ENCODE assay signal across 12 mouse cellular contexts in genomic region chr2:36256931-36257330, GRCm38 (mm10).
"Had no signal": no experiment of that assay in that cellular context is flagged by ENCODE, and none has a peak within 500 bp of the region (broad histone marks: within the 10 kb centered on the region; RNA-seq: fewer than 3 reads in every experiment).

No protein-coding gene starts in this region.

- DNase-seq: lung, adult 18-20 months; lung, embryonic 14.5 days; lung, postnatal 10 days; lung, postnatal 4 days; retina, postnatal 1 day; right cerebral cortex, adult 18-20 months; right cerebral cortex, postnatal 25 days; right cerebral cortex, postnatal 4 days; spleen, adult 18-20 months; thymus, adult 18-20 months; thymus, postnatal 25 days; thymus, postnatal 4 days had no signal
